Mouse (Mus musculus): Measurements from ENCODE around the gene Zfp978. TPM values are rescaled to one million over a fixed set of nuclear protein-coding genes. Genes with fewer than 3 reads are reported as not detected.
A peak's percentile ranks its signal among the peaks of the same experiment; 100 is the strongest.
"Not testable (repeated sequence)": the region's sequence is repeated elsewhere in the genome, so short reads cannot be mapped to it uniquely, and the experiment has no call there.

Gene Zfp978
- total RNA-seq, 2 experiments from 2014 or later: not detected

GRCm38 (mm10) chr4:147420794-147421193, 59.7 kb downstream of the Zfp978 start:
- no peak for TF ChIP-seq CTCF (IDR thresholded peaks at IDR 0.05)
- Histone ChIP-seq H3K27ac (no peak overlapping the region), H3K4me3 (no peak overlapping the region)
- no peak for DNase-seq
- intact Hi-C loops (cut with DNase I): no loop called here

GRCm38 (mm10) chr4:147421316-147421715, 60.2 kb downstream of the Zfp978 start:
- intact Hi-C loops (cut with DNase I); H3K27ac ChIP-seq; DNase-seq; H3K4me3 ChIP-seq: not testable (repeated sequence)

- no peak for DNase-seq
- TF ChIP-seq CTCF (IDR thresholded peaks at IDR 0.05): no peak
- no peak overlapping the region for H3K4me3 ChIP-seq
These were observed 62.0 kb downstream of the Zfp978 start for GRCm38 (mm10) chr4:147423140-147423539.

GRCm38 (mm10) chr4:147423641-147424298, 62.7 kb downstream of the Zfp978 start:
- intact Hi-C loops (cut with DNase I): no loop called here
- TF ChIP-seq CTCF (IDR thresholded peaks at IDR 0.05): no peak
- Histone ChIP-seq H3K27ac (no peak overlapping the region), H3K4me3 (no peak overlapping the region)
- no peak for DNase-seq

More at GRCm38 (mm10) chr4:147423140-147423539, 62.0 kb downstream of the Zfp978 start:
- no peak overlapping the region for H3K27ac ChIP-seq
- intact Hi-C loops (cut with DNase I): no loop called here

- H3K27ac ChIP-seq; intact Hi-C loops (cut with DNase I); H3K4me3 ChIP-seq; DNase-seq: not testable (repeated sequence)
These were observed 63.3 kb downstream of the Zfp978 start for GRCm38 (mm10) chr4:147424404-147424803.

GRCm38 (mm10) chr4:147425615-147426347, 64.7 kb downstream of the Zfp978 start:
- peak; percentile 51 for TF ChIP-seq CTCF (IDR thresholded peaks at IDR 0.05)
- H3K4me3 ChIP-seq; H3K27ac ChIP-seq; DNase-seq; intact Hi-C loops (cut with DNase I): not testable (repeated sequence)

- intact Hi-C loops (cut with DNase I): loop anchor here (5.0 to 10.0 kb wide), 2 partner anchors 308 to 1876 kb away; no protein-coding TSS in a partner anchor
- TF ChIP-seq CTCF (IDR thresholded peaks at IDR 0.05): no peak
These were observed 69.5 kb downstream of the Zfp978 start for GRCm38 (mm10) chr4:147430651-147431050.

GRCm38 (mm10) chr4:147431696-147432442, 70.8 kb downstream of the Zfp978 start:
- not testable (repeated sequence) for H3K27ac ChIP-seq, DNase-seq, H3K4me3 ChIP-seq
- intact Hi-C loops (cut with DNase I): loop anchor here (5.0 to 10.0 kb wide), 2 partner anchors 310 to 1877 kb away; no protein-coding TSS in a partner anchor

More at GRCm38 (mm10) chr4:147430651-147431050, 69.5 kb downstream of the Zfp978 start:
- DNase-seq: no peak
- H3K27ac ChIP-seq: no peak overlapping the region
- H3K4me3 ChIP-seq: no peak overlapping the region

- no peak overlapping the region for H3K4me3 ChIP-seq
- TF ChIP-seq CTCF (IDR thresholded peaks at IDR 0.05): no peak
- intact Hi-C loops (cut with DNase I): loop anchor here (5.0 to 10.0 kb wide), 2 partner anchors 310 to 1878 kb away; no protein-coding TSS in a partner anchor
- DNase-seq: no peak
- H3K27ac ChIP-seq: no peak overlapping the region
These were observed 71.3 kb downstream of the Zfp978 start for GRCm38 (mm10) chr4:147432443-147432790.

- intact Hi-C loops (cut with DNase I): loop anchor here (5.0 to 10.0 kb wide), 2 partner anchors 311 to 1878 kb away; no protein-coding TSS in a partner anchor
- DNase-seq: no peak
- no peak overlapping the region for H3K27ac ChIP-seq
- TF ChIP-seq CTCF (IDR thresholded peaks at IDR 0.05): no peak
- H3K4me3 ChIP-seq: no peak overlapping the region
These were observed 71.9 kb downstream of the Zfp978 start for GRCm38 (mm10) chr4:147433017-147433416.

GRCm38 (mm10) chr4:147433874-147434273, 72.8 kb downstream of the Zfp978 start:
- no peak overlapping the region for H3K27ac ChIP-seq
- H3K4me3 ChIP-seq: no peak overlapping the region
- no peak for DNase-seq
- intact Hi-C loops (cut with DNase I): loop anchor here (5.0 to 10.0 kb wide), 2 partner anchors 312 to 1879 kb away; no protein-coding TSS in a partner anchor
- TF ChIP-seq CTCF (IDR thresholded peaks at IDR 0.05): no peak

Other genes with a start within 250 kb of the Zfp978 start
- 1 to 10 TPM; 1.0 to 1.4 TPM for gene Zfp991, start 229.3 kb upstream of the Zfp978 start, total RNA-seq (2021)
- gene Zfp988, start 55.6 kb upstream of the Zfp978 start, total RNA-seq (2021): not detected
- gene Zfp982, start 131.1 kb downstream of the Zfp978 start, total RNA-seq (2021): 1 to 10 TPM; 2.7 to 5.6 TPM
- gene Gm16503, start 178.9 kb downstream of the Zfp978 start, total RNA-seq (2021): under 1 TPM; 0.13 to 0.14 TPM
- not detected for gene Zfp985, start 192.0 kb downstream of the Zfp978 start, total RNA-seq (2021)

Measured in gastrocnemius, adult 2 months (tissue).